9 mouse cellular contexts compared by ENCODE assay signal in genomic region chr2:168544102-168544501, GRCm38 (mm10). TPM values are rescaled to one million over a fixed set of nuclear protein-coding genes. Genes with fewer than 3 reads are reported as not detected.
A peak's percentile ranks its signal among the peaks of the same experiment; 100 is the strongest.
DNase-seq lines count a peak whose midpoint lies in the region; ATAC-seq lines count a peak whose summit lies in the region.
"Had no signal": no experiment of that assay in that cellular context is flagged by ENCODE, and none has a peak within 500 bp of the region (broad histone marks: within the 10 kb centered on the region; RNA-seq: fewer than 3 reads in every experiment).

No protein-coding gene starts in this region.

- no peak overlapping the region for H3K27ac ChIP-seq in heart, embryonic 10.5 days
- H3K27ac ChIP-seq in heart, embryonic 12.5 days (ENCODE audit: poor library complexity, severe bottlenecking) = peak overlapping the region; percentile 11; the same call in 1 of the 2 replicates

- no peak overlapping the region for H3K9ac ChIP-seq in heart, embryonic 12.5 days

- peaks cover 45% of the 10 kb centered on the region for H3K27me3 ChIP-seq in heart, embryonic 10.5 days (ENCODE audit: insufficient read depth, poor library complexity, severe bottlenecking)
- H3K27me3 ChIP-seq in heart, embryonic 12.5 days (replicated peaks) = peaks cover 11% of the 10 kb centered on the region

- 61% methylated on average over 13 of the region's 13 CpGs for WGBS in heart, embryonic 10.5 days
- 39% methylated on average over 13 of the region's 13 CpGs for WGBS in heart, embryonic 12.5 days

- H3K9me3 ChIP-seq in heart, embryonic 10.5 days = no peaks in the 10 kb centered on the region
- H3K9me3 ChIP-seq in heart, embryonic 12.5 days (replicated peaks) = no peaks in the 10 kb centered on the region
- H3K9me3 ChIP-seq: megakaryocyte, embryonic 14.5 days had no signal

- H3K36me3 ChIP-seq in heart, embryonic 10.5 days = no peaks in the 10 kb centered on the region
- no peaks in the 10 kb centered on the region for H3K36me3 ChIP-seq in heart, embryonic 12.5 days

- DNase-seq in heart, adult 11 months = peak; percentile 97
- no peak for DNase-seq in heart, embryonic 10.5 days (ENCODE audit: low spot score)
- peak; percentile 83 to 84 for DNase-seq in adrenal gland, postnatal 36 days
- DNase-seq in layer of hippocampus, adult 9-11 months = peak; percentile 42
- DNase-seq in ovary, adult 18-20 months (ENCODE audit: low spot score) = peak; percentile 66
- no peak for DNase-seq in thymus, postnatal 4 days

- no peak overlapping the region for H3K4me2 ChIP-seq in heart, embryonic 12.5 days

- H3K4me3 ChIP-seq in heart, embryonic 10.5 days = no peak overlapping the region
- no peak overlapping the region for H3K4me3 ChIP-seq in heart, embryonic 12.5 days
- H3K4me3 ChIP-seq: megakaryocyte, embryonic 14.5 days had no signal

- H3K4me1 ChIP-seq in heart, embryonic 10.5 days = peaks cover 37% of the 10 kb centered on the region
- peaks cover 63% of the 10 kb centered on the region for H3K4me1 ChIP-seq in heart, embryonic 12.5 days (replicated peaks)

- peak; percentile 52; the same call in 1 of the 2 replicates for ATAC-seq in heart, embryonic 12.5 days (ENCODE audit: insufficient number of reproducible peaks, low FRiP score)
- no peak for ATAC-seq in megakaryocyte-erythroid progenitor cell, adult 5-6 weeks (replicated peaks; ENCODE audit: low FRiP score, low TSS enrichment, poor library complexity, severe bottlenecking)

RNA-seq across cellular contexts. Expression of gene Nfatc2, which starts 57.4 kb away (rescaled TPM):
- 2.0 and 4.6 TPM in 2 replicates for polyA plus RNA-seq in heart, embryonic 10.5 days (2016; fragmentation: Nextera tagmentation; extraction: Ambion mirVana)
- 1 to 10 TPM; 2.6 to 3.0 TPM for total RNA-seq in adrenal gland, postnatal 36 days (2021)
- polyA plus RNA-seq in heart, embryonic 12.5 days (2016; fragmentation: Nextera tagmentation; extraction: Ambion mirVana) = 9.9 and 12.5 TPM in 2 replicates
- total RNA-seq in megakaryocyte-erythroid progenitor cell, adult 5-6 weeks (2014; fragmentation: Nextera tagmentation) = 0.44 and 0.69 TPM in 2 replicates
- 0.33 and 0.46 TPM in 2 replicates for total RNA-seq in megakaryocyte-erythroid progenitor cell, adult 5-6 weeks (2017)

Comparison
In these comparisons a context has a peak if more than half of its experiments do, and no peak if none do; other contexts are left out.
1. DNase-seq: peak in heart, adult 11 months (single experiment), adrenal gland, postnatal 36 days (2 of 2), layer of hippocampus, adult 9-11 months (single experiment) and ovary, adult 18-20 months (single experiment); none in heart, embryonic 10.5 days (single experiment) and thymus, postnatal 4 days (single experiment).